Mouse (Mus musculus): ENCODE data around the gene Psg16. TPM values are rescaled to one million over a fixed set of nuclear protein-coding genes. Genes with fewer than 3 reads are reported as not detected.

The Psg16 gene
- polyA plus RNA-seq, 1 experiment = 3.3 TPM

GRCm38 (mm10) chr7:17050933-17051594, 22.8 kb upstream of the Psg16 start:
- no peaks in the 10 kb centered on the region for H3K9me3 ChIP-seq (replicated peaks; ENCODE audit: control insufficient read depth, insufficient read depth, low read length, poor library complexity, severe bottlenecking)
- H3K27ac ChIP-seq (ENCODE audit: insufficient read depth, low read length) = no peak overlapping the region
- TF ChIP-seq EP300 (IDR thresholded peaks at IDR 0.05; ENCODE audit: insufficient read depth, low read depth, low read length) = no peak
- peak; percentile 88 for TF ChIP-seq CTCF (IDR thresholded peaks at IDR 0.05; ENCODE audit: low read depth, low read length)
- H3K4me3 ChIP-seq (ENCODE audit: low read depth, low read length) = no peak overlapping the region
- H3K36me3 ChIP-seq (ENCODE audit: control insufficient read depth, insufficient read depth, low read length, poor library complexity, severe bottlenecking) = no peaks in the 10 kb centered on the region
- no peaks in the 10 kb centered on the region for H3K4me1 ChIP-seq (ENCODE audit: control insufficient read depth, insufficient read depth, low read length)
- no peak overlapping the region for H3K9ac ChIP-seq (ENCODE audit: low read depth, poor library complexity, severe bottlenecking)
- no peaks in the 10 kb centered on the region for H3K27me3 ChIP-seq (ENCODE audit: control insufficient read depth, insufficient read depth, low read length, poor library complexity, severe bottlenecking)

- H3K4me3 ChIP-seq (ENCODE audit: low read depth, low read length) = no peak overlapping the region
- H3K4me1 ChIP-seq (ENCODE audit: control insufficient read depth, insufficient read depth, low read length) = peaks cover 1% of the 10 kb centered on the region
- H3K27me3 ChIP-seq (ENCODE audit: control insufficient read depth, insufficient read depth, low read length, poor library complexity, severe bottlenecking) = no peaks in the 10 kb centered on the region
- TF ChIP-seq CTCF (IDR thresholded peaks at IDR 0.05; ENCODE audit: low read depth, low read length) (no peak), EP300 (IDR thresholded peaks at IDR 0.05; ENCODE audit: insufficient read depth, low read depth, low read length) (no peak), POLR2A (IDR thresholded peaks at IDR 0.05; ENCODE audit: insufficient read depth, low read length) (no peak)
- no peaks in the 10 kb centered on the region for H3K36me3 ChIP-seq (ENCODE audit: control insufficient read depth, insufficient read depth, low read length, poor library complexity, severe bottlenecking)
- H3K9ac ChIP-seq (ENCODE audit: low read depth, poor library complexity, severe bottlenecking) = no peak overlapping the region
- no peak overlapping the region for H3K27ac ChIP-seq (ENCODE audit: insufficient read depth, low read length)
- no peaks in the 10 kb centered on the region for H3K9me3 ChIP-seq (replicated peaks; ENCODE audit: control insufficient read depth, insufficient read depth, low read length, poor library complexity, severe bottlenecking)
Measured at GRCm38 (mm10) chr7:17054325-17054989, 19.4 kb upstream of the Psg16 start.

GRCm38 (mm10) chr7:17055287-17055946, 18.4 kb upstream of the Psg16 start:
- no peak overlapping the region for H3K4me3 ChIP-seq (ENCODE audit: low read depth, low read length)
- no peak for TF ChIP-seq POLR2A (IDR thresholded peaks at IDR 0.05; ENCODE audit: insufficient read depth, low read length)
- no peak for TF ChIP-seq EP300 (IDR thresholded peaks at IDR 0.05; ENCODE audit: insufficient read depth, low read depth, low read length)
- no peaks in the 10 kb centered on the region for H3K36me3 ChIP-seq (ENCODE audit: control insufficient read depth, insufficient read depth, low read length, poor library complexity, severe bottlenecking)
- H3K27ac ChIP-seq (ENCODE audit: insufficient read depth, low read length) = no peak overlapping the region
- H3K9ac ChIP-seq (ENCODE audit: low read depth, poor library complexity, severe bottlenecking) = no peak overlapping the region
- no peaks in the 10 kb centered on the region for H3K9me3 ChIP-seq (replicated peaks; ENCODE audit: control insufficient read depth, insufficient read depth, low read length, poor library complexity, severe bottlenecking)
- H3K27me3 ChIP-seq (ENCODE audit: control insufficient read depth, insufficient read depth, low read length, poor library complexity, severe bottlenecking) = no peaks in the 10 kb centered on the region
- H3K4me1 ChIP-seq (ENCODE audit: control insufficient read depth, insufficient read depth, low read length) = peaks cover 1% of the 10 kb centered on the region

GRCm38 (mm10) chr7:17056081-17056581, 17.7 kb upstream of the Psg16 start:
- H3K27me3 ChIP-seq (ENCODE audit: control insufficient read depth, insufficient read depth, low read length, poor library complexity, severe bottlenecking) = no peaks in the 10 kb centered on the region
- H3K9ac ChIP-seq (ENCODE audit: low read depth, poor library complexity, severe bottlenecking) = peak overlapping the region; percentile 65
- H3K27ac ChIP-seq (ENCODE audit: insufficient read depth, low read length) = peak overlapping the region; percentile 31
- H3K4me3 ChIP-seq (ENCODE audit: low read depth, low read length) = peak overlapping the region; percentile 83
- no peak for TF ChIP-seq CTCF (IDR thresholded peaks at IDR 0.05; ENCODE audit: low read depth, low read length)
- TF ChIP-seq EP300 (IDR thresholded peaks at IDR 0.05; ENCODE audit: insufficient read depth, low read depth, low read length) = 0 out of 2 replicates have a peak, but pooled peaks have one; percentile 33
- peak; percentile 86 for TF ChIP-seq POLR2A (IDR thresholded peaks at IDR 0.05; ENCODE audit: insufficient read depth, low read length)
- no peaks in the 10 kb centered on the region for H3K36me3 ChIP-seq (ENCODE audit: control insufficient read depth, insufficient read depth, low read length, poor library complexity, severe bottlenecking)
- H3K4me1 ChIP-seq (ENCODE audit: control insufficient read depth, insufficient read depth, low read length) = peaks cover 1% of the 10 kb centered on the region
- no peaks in the 10 kb centered on the region for H3K9me3 ChIP-seq (replicated peaks; ENCODE audit: control insufficient read depth, insufficient read depth, low read length, poor library complexity, severe bottlenecking)

- Histone ChIP-seq H3K4me3 (ENCODE audit: low read depth, low read length) (peak overlapping the region; percentile 83), H3K9ac (ENCODE audit: low read depth, poor library complexity, severe bottlenecking) (peak overlapping the region; percentile 65), H3K4me1 (ENCODE audit: control insufficient read depth, insufficient read depth, low read length) (peaks cover 1% of the 10 kb centered on the region), H3K27ac (ENCODE audit: insufficient read depth, low read length) (peak overlapping the region; percentile 51), H3K9me3 (replicated peaks; ENCODE audit: control insufficient read depth, insufficient read depth, low read length, poor library complexity, severe bottlenecking) (no peaks in the 10 kb centered on the region), H3K27me3 (ENCODE audit: control insufficient read depth, insufficient read depth, low read length, poor library complexity, severe bottlenecking) (no peaks in the 10 kb centered on the region), H3K36me3 (ENCODE audit: control insufficient read depth, insufficient read depth, low read length, poor library complexity, severe bottlenecking) (no peaks in the 10 kb centered on the region)
- no peak for TF ChIP-seq EP300 (IDR thresholded peaks at IDR 0.05; ENCODE audit: insufficient read depth, low read depth, low read length)
- TF ChIP-seq POLR2A (IDR thresholded peaks at IDR 0.05; ENCODE audit: insufficient read depth, low read length) = no peak
- TF ChIP-seq CTCF (IDR thresholded peaks at IDR 0.05; ENCODE audit: low read depth, low read length) = no peak
Measured at GRCm38 (mm10) chr7:17056601-17057523, 17.0 kb upstream of the Psg16 start.
